8 mouse cellular contexts compared by ENCODE assay signal in genomic region chr6:54992734-54993260, GRCm38 (mm10). TPM values are rescaled to one million over a fixed set of nuclear protein-coding genes. Genes with fewer than 3 reads are reported as not detected.
DNase-seq lines count a peak whose midpoint lies in the region; ATAC-seq and TF ChIP-seq lines count a peak whose summit lies in the region.

Gene Ggct (minus strand): TSS chr6:54992950.

- no peaks in the 10 kb centered on the region for H3K9me3 ChIP-seq in forebrain, embryonic 10.5 days
- no peaks in the 10 kb centered on the region for H3K9me3 ChIP-seq in heart, embryonic 15.5 days (replicated peaks)
- H3K9me3 ChIP-seq in liver, embryonic 14.5 days (ENCODE audit: control insufficient read depth, low read length), result no peaks in the 10 kb centered on the region
- no peaks in the 10 kb centered on the region for H3K9me3 ChIP-seq in neural tube, embryonic 11.5 days (ENCODE audit: control insufficient read depth, low read length)
- no peaks in the 10 kb centered on the region for H3K9me3 ChIP-seq in stomach, postnatal 0 days (ENCODE audit: control insufficient read depth, low read length)

- H3K36me3 ChIP-seq in forebrain, embryonic 10.5 days (replicated peaks), result no peaks in the 10 kb centered on the region
- no peaks in the 10 kb centered on the region for H3K36me3 ChIP-seq in heart, embryonic 15.5 days
- no peaks in the 10 kb centered on the region for H3K36me3 ChIP-seq in liver, embryonic 14.5 days (replicated peaks; ENCODE audit: control insufficient read depth, insufficient read depth, low read depth)
- no peaks in the 10 kb centered on the region for H3K36me3 ChIP-seq in neural tube, embryonic 11.5 days (ENCODE audit: control insufficient read depth, insufficient read depth, low read length)
- no peaks in the 10 kb centered on the region for H3K36me3 ChIP-seq in stomach, postnatal 0 days (ENCODE audit: control insufficient read depth, insufficient read depth, low read length)

- peak; percentile 69; the same call in 1 of the 2 replicates for TF ChIP-seq CTCF in liver, embryonic 14.5 days (IDR thresholded peaks at IDR 0.05; ENCODE audit: low read depth)
- peak; percentile 79 for TF ChIP-seq CTCF in stomach, postnatal 0 days (IDR thresholded peaks at IDR 0.05; ENCODE audit: low read depth)

- peaks cover 19% of the 10 kb centered on the region for H3K4me1 ChIP-seq in forebrain, embryonic 10.5 days
- H3K4me1 ChIP-seq in heart, embryonic 15.5 days (replicated peaks), result peaks cover 10% of the 10 kb centered on the region; the same call in 1 of the 2 replicates
- H3K4me1 ChIP-seq in liver, embryonic 14.5 days (replicated peaks; ENCODE audit: control insufficient read depth in 2 of 2, insufficient read depth in 2 of 2, low read length in 1 of 2), result peaks cover 8 to 18% of the 10 kb centered on the region in 2 experiments
- 0 out of 2 replicates have a peak, but pooled peaks cover 2% of the 10 kb centered on the region for H3K4me1 ChIP-seq in neural tube, embryonic 11.5 days (ENCODE audit: control insufficient read depth, insufficient read depth, low read length)
- no peaks in the 10 kb centered on the region for H3K4me1 ChIP-seq in stomach, postnatal 0 days (replicated peaks; ENCODE audit: control insufficient read depth, insufficient read depth)

- peak; percentile 100 for ATAC-seq in heart, embryonic 15.5 days (replicated peaks; ENCODE audit: insufficient number of reproducible peaks, insufficient read depth, low FRiP score, low read depth)
- ATAC-seq in liver, embryonic 14.5 days (ENCODE audit: insufficient read depth), result peak; percentile 100
- ATAC-seq in neural tube, embryonic 11.5 days (ENCODE audit: insufficient read depth, low FRiP score, low TSS enrichment), result peak; percentile 100
- peak; percentile 100 for ATAC-seq in stomach, postnatal 0 days (ENCODE audit: low FRiP score, low TSS enrichment)

- peak within 1 kb of the TSS; percentile 81 for H3K27ac ChIP-seq in forebrain, embryonic 10.5 days
- peak within 1 kb of the TSS; percentile 65 for H3K27ac ChIP-seq in heart, embryonic 15.5 days
- no peak within 1 kb of the TSS for H3K27ac ChIP-seq in liver, embryonic 14.5 days
- H3K27ac ChIP-seq in neural tube, embryonic 11.5 days (ENCODE audit: low read depth, low read length), result 0 out of 2 replicates have a peak within 1 kb of the TSS, but pooled peaks have one; percentile 20
- 0 out of 2 replicates have a peak within 1 kb of the TSS, but pooled peaks have one; percentile 24 for H3K27ac ChIP-seq in stomach, postnatal 0 days (replicated peaks)

- H3K4me2 ChIP-seq in heart, embryonic 15.5 days, result peak within 1 kb of the TSS; percentile 99
- H3K4me2 ChIP-seq in liver, embryonic 14.5 days (ENCODE audit: low read depth), result peak within 1 kb of the TSS; percentile 90
- H3K4me2 ChIP-seq in neural tube, embryonic 11.5 days (ENCODE audit: low read depth), result peak within 1 kb of the TSS; percentile 86
- H3K4me2 ChIP-seq in stomach, postnatal 0 days (replicated peaks; ENCODE audit: low read depth), result peak within 1 kb of the TSS; percentile 89

- H3K27me3 ChIP-seq in forebrain, embryonic 10.5 days (ENCODE audit: poor library complexity, severe bottlenecking), result peaks cover 19% of the 10 kb centered on the region
- no peaks in the 10 kb centered on the region for H3K27me3 ChIP-seq in heart, embryonic 15.5 days
- H3K27me3 ChIP-seq in liver, embryonic 14.5 days (ENCODE audit: control insufficient read depth, insufficient read depth, low read length), result no peaks in the 10 kb centered on the region
- no peaks in the 10 kb centered on the region for H3K27me3 ChIP-seq in neural tube, embryonic 11.5 days (ENCODE audit: control insufficient read depth, insufficient read depth, low read length)
- no peaks in the 10 kb centered on the region for H3K27me3 ChIP-seq in stomach, postnatal 0 days (ENCODE audit: control insufficient read depth, insufficient read depth, low read length)

- peak within 1 kb of the TSS; percentile 68 for H3K4me3 ChIP-seq in forebrain, embryonic 10.5 days
- peak within 1 kb of the TSS; percentile 67 for H3K4me3 ChIP-seq in heart, embryonic 15.5 days
- H3K4me3 ChIP-seq in liver, embryonic 14.5 days (ENCODE audit: insufficient read depth in 1 of 2, low read depth in 2 of 2, low read length in 2 of 2), result peak within 1 kb of the TSS; percentile 57 to 70
- H3K4me3 ChIP-seq in neural tube, embryonic 11.5 days (ENCODE audit: low read depth, low read length), result peak within 1 kb of the TSS; percentile 51
- peak within 1 kb of the TSS; percentile 46 for H3K4me3 ChIP-seq in stomach, postnatal 0 days (ENCODE audit: low read depth, low read length)

- WGBS in forebrain, embryonic 10.5 days, result under 1% methylated on average over 41 of the region's 41 CpGs
- WGBS in heart, embryonic 15.5 days, result under 1% methylated on average over 41 of the region's 41 CpGs
- WGBS in liver, embryonic 14.5 days (ENCODE audit: insufficient replicate concordance), result under 1% methylated on average over 41 of the region's 41 CpGs
- WGBS in neural tube, embryonic 11.5 days, result under 1% methylated on average over 41 of the region's 41 CpGs
- WGBS in stomach, postnatal 0 days, result under 1% methylated on average over 41 of the region's 41 CpGs

- DNase-seq in CD8-positive naive resting alpha-beta T cell, adult 2 months (ENCODE audit: low read depth in 2 of 2, low spot score in 2 of 2), result peak; percentile 86 to 90
- DNase-seq in c-Kit-positive CD71-negative TER-119-negative erythroid progenitor cells, embryonic 14.5 days (ENCODE audit: low read depth), result peak; percentile 79
- peak; percentile 95 for DNase-seq in forebrain, embryonic 10.5 days (ENCODE audit: extremely low spot score, low spot score)
- peak; percentile 98 to 99 for DNase-seq in kidney, postnatal 25 days
- peak; percentile 89 to 92 (median 91) for DNase-seq in liver, embryonic 14.5 days (ENCODE audit: low read depth in 3 of 3, low spot score in 3 of 3)
- DNase-seq in neural tube, embryonic 11.5 days (ENCODE audit: low spot score), result peak; percentile 98
- DNase-seq in stomach, postnatal 0 days (ENCODE audit: low spot score), result peak; percentile 98

- H3K9ac ChIP-seq in heart, embryonic 15.5 days, result peak within 1 kb of the TSS; percentile 64
- H3K9ac ChIP-seq in liver, embryonic 14.5 days (replicated peaks), result peak within 1 kb of the TSS; percentile 47
- peak within 1 kb of the TSS; percentile 60 for H3K9ac ChIP-seq in neural tube, embryonic 11.5 days (ENCODE audit: low read length)
- peak within 1 kb of the TSS; percentile 50 for H3K9ac ChIP-seq in stomach, postnatal 0 days (ENCODE audit: low read length)

- TF ChIP-seq EP300 in liver, embryonic 14.5 days (IDR thresholded peaks at IDR 0.05; ENCODE audit: low read depth), result no peak
- TF ChIP-seq EP300 in stomach, postnatal 0 days (optimal IDR thresholded peaks at IDR 0.05), result no peak

RNA-seq across cellular contexts. Expression of gene Ggct, which starts in this region (rescaled TPM):
- 8.9 and 10.5 TPM in 2 replicates for polyA plus RNA-seq in forebrain, embryonic 10.5 days (2016; fragmentation: Nextera tagmentation; extraction: Ambion mirVana)
- polyA plus RNA-seq in heart, embryonic 15.5 days (2015; fragmentation: Nextera tagmentation; extraction: Ambion mirVana), result 4.2 and 4.9 TPM in 2 replicates
- 0.31 and 1.1 TPM in 2 replicates for polyA plus RNA-seq in liver, embryonic 14.5 days (2012; rRNA removed)
- polyA plus RNA-seq in liver, embryonic 14.5 days (2014; fragmentation: Nextera tagmentation; extraction: Ambion mirVana), result 4.4 and 6.1 TPM in 2 replicates
- polyA plus RNA-seq in neural tube, embryonic 11.5 days (2014; fragmentation: Nextera tagmentation; extraction: Ambion mirVana), result 13.2 and 15.4 TPM in 2 replicates
- polyA plus RNA-seq in stomach, postnatal 0 days (2015; fragmentation: Nextera tagmentation; extraction: Ambion mirVana), result 9.0 and 9.3 TPM in 2 replicates
